Mouse (Mus musculus): ENCODE data around the gene Gm48551. TPM values are rescaled to one million over a fixed set of nuclear protein-coding genes. Genes with fewer than 3 reads are reported as not detected.

Gene Gm48551
- polyA plus RNA-seq (2012; rRNA removed) = 3.9 and 4.3 TPM in 2 replicates

GRCm38 (mm10) chr10:81383802-81384604 lies at the start of gene Gm48551, which contains the start of gene Dohh:
TSS of gene Gm48551 (plus strand) at chr10:81384466.
TSS of gene Dohh (plus strand) at chr10:81384428.

GRCm38 (mm10) chr10:81342686-81343505 lies 41.4 kb upstream of the Gm48551 start, which contains the start of gene Gipc3:
TSS of gene Gipc3 (minus strand) at chr10:81343266.

GRCm38 (mm10) chr10:81350351-81351063 lies 33.8 kb upstream of the Gm48551 start, which contains the start of gene Hmg20b:
TSS of gene Hmg20b (minus strand) at chr10:81350480.

GRCm38 (mm10) chr10:81356991-81357844 lies 27.0 kb upstream of the Gm48551 start, which contains the start of gene Mfsd12:
TSS of gene Mfsd12 (plus strand) at chr10:81357491.

GRCm38 (mm10) chr10:81365672-81366476 lies 18.4 kb upstream of the Gm48551 start, which contains the start of gene 4930404N11Rik:
TSS of gene 4930404N11Rik (minus strand) at chr10:81365816.

GRCm38 (mm10) chr10:81377793-81378552 lies 6.3 kb upstream of the Gm48551 start, which contains the start of gene Fzr1:
TSS of gene Fzr1 (minus strand) at chr10:81378516.

GRCm38 (mm10) chr10:81388505-81389055 lies 4.3 kb downstream of the Gm48551 start, which contains the start of gene Gm48552:
TSS of gene Gm48552 (plus strand) at chr10:81389005.

GRCm38 (mm10) chr10:81392781-81393185 lies 8.5 kb downstream of the Gm48551 start, which contains the start of gene Smim24:
TSS of gene Smim24 (plus strand) at chr10:81393051.

Other genes starting within 250 kb of the Gm48551 start
- gene Zbtb7a, start 249.2 kb upstream of the Gm48551 start, polyA plus RNA-seq (2012; rRNA removed) = 12.7 and 17.8 TPM in 2 replicates
- gene Pias4, start 216.5 kb upstream of the Gm48551 start, polyA plus RNA-seq (2012; rRNA removed) = 39.5 and 41.3 TPM in 2 replicates
- gene Eef2, start 207.8 kb upstream of the Gm48551 start, polyA plus RNA-seq (2012; rRNA removed) = 1,158 and 1,360 TPM in 2 replicates
- 63.2 and 71.7 TPM in 2 replicates for gene Dapk3, start 201.5 kb upstream of the Gm48551 start, polyA plus RNA-seq (2012; rRNA removed)
- gene 4930442H23Rik, start 200.6 kb upstream of the Gm48551 start, polyA plus RNA-seq (2012; rRNA removed) = not detected in 2 replicates
- 0.02 and 0.04 TPM in 2 replicates for gene Nmrk2, start 182.4 kb upstream of the Gm48551 start, polyA plus RNA-seq (2012; rRNA removed)
- 25.0 and 36.7 TPM in 2 replicates for gene Atcay, start 153.6 kb upstream of the Gm48551 start, polyA plus RNA-seq (2012; rRNA removed)
- 16.3 and 16.6 TPM in 2 replicates for gene Zfr2, start 151.3 kb upstream of the Gm48551 start, polyA plus RNA-seq (2012; rRNA removed)
- gene Matk, start 131.5 kb upstream of the Gm48551 start, polyA plus RNA-seq (2012; rRNA removed) = 4.0 and 4.3 TPM in 2 replicates
- 91.5 and 109 TPM in 2 replicates for gene Mrpl54, start 117.5 kb upstream of the Gm48551 start, polyA plus RNA-seq (2012; rRNA removed)
- gene Apba3, start 117.5 kb upstream of the Gm48551 start, polyA plus RNA-seq (2012; rRNA removed) = 25.6 and 44.9 TPM in 2 replicates
- gene Tjp3, start 92.9 kb upstream of the Gm48551 start, polyA plus RNA-seq (2012; rRNA removed) = 2.6 and 4.2 TPM in 2 replicates
- 84.4 and 91.7 TPM in 2 replicates for gene Pip5k1c, start 91.5 kb upstream of the Gm48551 start, polyA plus RNA-seq (2012; rRNA removed)
- 50.3 and 63.1 TPM in 2 replicates for gene Cactin, start 63.4 kb upstream of the Gm48551 start, polyA plus RNA-seq (2012; rRNA removed)
- 2.4 and 3.1 TPM in 2 replicates for gene Tbxa2r, start 55.7 kb upstream of the Gm48551 start, polyA plus RNA-seq (2012; rRNA removed)
- gene Gipc3, start 41.2 kb upstream of the Gm48551 start, polyA plus RNA-seq (2012; rRNA removed) = 0.04 and 0.06 TPM in 2 replicates
- 116 and 139 TPM in 2 replicates for gene Hmg20b, start 34.0 kb upstream of the Gm48551 start, polyA plus RNA-seq (2012; rRNA removed)
- 8.6 and 9.0 TPM in 2 replicates for gene Mfsd12, start 27.0 kb upstream of the Gm48551 start, polyA plus RNA-seq (2012; rRNA removed)
- 0.28 and 0.31 TPM in 2 replicates for gene 4930404N11Rik, start 18.6 kb upstream of the Gm48551 start, polyA plus RNA-seq (2012; rRNA removed)
- gene Fzr1, start 6.0 kb upstream of the Gm48551 start, polyA plus RNA-seq (2012; rRNA removed) = 91.8 and 113 TPM in 2 replicates
- gene Dohh, start within 50 bp of the Gm48551 start, polyA plus RNA-seq (2012; rRNA removed) = 56.2 and 57.9 TPM in 2 replicates
- 5.2 and 8.2 TPM in 2 replicates for gene Gm48552, start 4.5 kb downstream of the Gm48551 start, polyA plus RNA-seq (2012; rRNA removed)
- gene Smim24, start 8.6 kb downstream of the Gm48551 start, polyA plus RNA-seq (2012; rRNA removed) = 3.7 and 5.0 TPM in 2 replicates
- 7.8 and 12.5 TPM in 2 replicates for gene Nfic, start 71.2 kb downstream of the Gm48551 start, polyA plus RNA-seq (2012; rRNA removed)
- gene Celf5, start 98.2 kb downstream of the Gm48551 start, polyA plus RNA-seq (2012; rRNA removed) = 45.0 and 50.2 TPM in 2 replicates
- 129 and 153 TPM in 2 replicates for gene Ncln, start 111.9 kb downstream of the Gm48551 start, polyA plus RNA-seq (2012; rRNA removed)
- gene S1pr4, start 115.7 kb downstream of the Gm48551 start, polyA plus RNA-seq (2012; rRNA removed) = 0.42 and 0.56 TPM in 2 replicates
- 0.88 and 0.98 TPM in 2 replicates for gene Gna15, start 139.8 kb downstream of the Gm48551 start, polyA plus RNA-seq (2012; rRNA removed)
- 69.9 and 81.3 TPM in 2 replicates for gene Gna11, start 160.7 kb downstream of the Gm48551 start, polyA plus RNA-seq (2012; rRNA removed)
- gene Aes, start 175.0 kb downstream of the Gm48551 start, polyA plus RNA-seq (2012; rRNA removed) = 265 and 396 TPM in 2 replicates
- 27.1 and 71.8 TPM in 2 replicates for gene Tle2, start 190.1 kb downstream of the Gm48551 start, polyA plus RNA-seq (2012; rRNA removed)
- gene Tle6, start 216.6 kb downstream of the Gm48551 start, polyA plus RNA-seq (2012; rRNA removed) = 6.1 and 12.0 TPM in 2 replicates
- 5.0 and 6.4 TPM in 2 replicates for gene BC025920, start 221.8 kb downstream of the Gm48551 start, polyA plus RNA-seq (2012; rRNA removed)
- gene Sirt6, start 243.3 kb downstream of the Gm48551 start, polyA plus RNA-seq (2012; rRNA removed) = 64.8 and 65.0 TPM in 2 replicates
- gene Ankrd24, start 244.1 kb downstream of the Gm48551 start, polyA plus RNA-seq (2012; rRNA removed) = 28.3 and 39.4 TPM in 2 replicates